Mouse (Mus musculus) stomach, postnatal 0 days (tissue): ENCODE results near the gene Tmed10.
A peak's percentile ranks its signal among the peaks of the same experiment; 100 is the strongest.

Experiments
- CTCF ChIP-seq: IDR thresholded peaks from 2 replicates; pipeline ENCODE4 v1.5.1; 2016; ENCODE audit warnings: antibody characterized with exemption, low read depth, mild to moderate bottlenecking, moderate library complexity
- EP300 ChIP-seq: optimal IDR thresholded peaks from 2 replicates; pipeline ENCODE3; 2016; ENCODE audit warnings: antibody characterized with exemption

- no peak for TF ChIP-seq EP300
- peak; percentile 24; the same call in 1 of the 2 replicates for TF ChIP-seq CTCF
Observed at GRCm38 (mm10) chr12:85339243-85339729, 35.4 kb downstream of the Tmed10 start, which contains the start of gene Nek9.
